Mouse (Mus musculus) hindbrain, embryonic 13.5 days (tissue): Measurements from ENCODE around the gene Ggt7. TPM values are rescaled to one million over a fixed set of nuclear protein-coding genes. Genes with fewer than 3 reads are reported as not detected.
A peak's percentile ranks its signal among the peaks of the same experiment; 100 is the strongest.
"Not testable (repeated sequence)": the region's sequence is repeated elsewhere in the genome, so short reads cannot be mapped to it uniquely, and the experiment has no call there.

Experiments used
- ATAC-seq: fragments of 200-750 bp; cut with Nextera tagmentation; 2 replicates; pipeline ENCODE4 v1.8.0; 2017; ENCODE audit warnings: moderate TSS enrichment; ENCODE audit not compliant: low FRiP score
- H3K27ac ChIP-seq: fragments of 300-500 bp; sonication (generic); 2 replicates; pipeline ENCODE4 v1.5.1; 2015; ENCODE audit warnings: inconsistent platforms, mild to moderate bottlenecking, moderate library complexity
- H3K27me3 ChIP-seq: fragments of 300-500 bp; sonication (generic); 2 replicates; pipeline ENCODE4 v1.6.1; 2015; ENCODE audit warnings: mild to moderate bottlenecking, inconsistent platforms
- H3K36me3 ChIP-seq: fragments of 300-500 bp; sonication (generic); 2 replicates; pipeline ENCODE4 v1.6.1; 2015; ENCODE audit warnings: mild to moderate bottlenecking, inconsistent platforms
- H3K4me1 ChIP-seq: fragments of 300-500 bp; sonication (generic); replicated peaks from 2 replicates; pipeline ENCODE4 v1.6.1; 2015; ENCODE audit warnings: inconsistent platforms
- H3K4me2 ChIP-seq: fragments of 300-500 bp; sonication (generic); 2 replicates; pipeline ENCODE4 v1.6.1; 2015; ENCODE audit warnings: inconsistent platforms, mild to moderate bottlenecking, moderate library complexity
- H3K4me3 ChIP-seq: fragments of 300-500 bp; sonication (generic); 2 replicates; pipeline ENCODE4 v1.5.1; 2015; ENCODE audit warnings: mild to moderate bottlenecking, inconsistent platforms
- H3K9ac ChIP-seq: fragments of 300-500 bp; sonication (generic); 2 replicates; pipeline ENCODE4 v1.6.1; 2015; ENCODE audit warnings: mild to moderate bottlenecking, inconsistent platforms
- H3K9me3 ChIP-seq: fragments of 300-500 bp; sonication (generic); 2 replicates; pipeline ENCODE4 v1.6.1; 2016; ENCODE audit warnings: inconsistent platforms
- WGBS: fragments of 180-500 bp; shearing (Covaris S2); methylation state at CpG from one replicate; pipeline ENCODE4 v1.1.7; 2015; 5-methylcytosine and 5-hydroxymethylcytosine counted together
- polyA plus RNA-seq: library from polyadenylated mRNA; unstranded; fragments of >200 nt; fragmentation: Nextera tagmentation; extraction: Ambion mirVana; gene quantifications from 2 replicates; pipeline ENCODE4 v1.2.1, GENCODE M21; 2015

Gene Ggt7
- polyA plus RNA-seq, 1 experiment from 2014 or later: 66.3 TPM

GRCm38 (mm10) chr2:155504440-155505355 is 13.3 kb downstream of the Ggt7 start:
- 0 out of 2 replicates have a peak overlapping the region, but pooled peaks have one; percentile 14 for H3K9ac ChIP-seq
- no peak overlapping the region for H3K4me3 ChIP-seq
- H3K27ac ChIP-seq: no peak overlapping the region
- H3K36me3 ChIP-seq: peaks cover 63% of the 10 kb centered on the region
- H3K4me1 ChIP-seq: no peaks in the 10 kb centered on the region
- no peaks in the 10 kb centered on the region for H3K27me3 ChIP-seq
- no peak for ATAC-seq
- WGBS: 73% methylated on average over 13 of the region's 13 CpGs
- H3K9me3 ChIP-seq: no peaks in the 10 kb centered on the region
- H3K4me2 ChIP-seq: no peak overlapping the region

- no peak overlapping the region for H3K27ac ChIP-seq
- no peak overlapping the region for H3K9ac ChIP-seq
- WGBS: 85% methylated on average over 7 of the region's 7 CpGs
- no peak for ATAC-seq
- H3K9me3 ChIP-seq: no peaks in the 10 kb centered on the region
- H3K4me1 ChIP-seq: no peaks in the 10 kb centered on the region
- no peak overlapping the region for H3K4me2 ChIP-seq
- no peak overlapping the region for H3K4me3 ChIP-seq
- no peaks in the 10 kb centered on the region for H3K27me3 ChIP-seq
- peaks cover 80% of the 10 kb centered on the region for H3K36me3 ChIP-seq
Observed at GRCm38 (mm10) chr2:155502596-155502995, 15.4 kb downstream of the Ggt7 start.

GRCm38 (mm10) chr2:155490998-155491397 is 27.0 kb downstream of the Ggt7 start:
- 87% methylated on average over 6 of the region's 6 CpGs for WGBS
- H3K36me3 ChIP-seq: peaks cover 69% of the 10 kb centered on the region

GRCm38 (mm10) chr2:155482021-155482420 is 36.0 kb downstream of the Ggt7 start:
- no peaks in the 10 kb centered on the region for H3K27me3 ChIP-seq
- H3K4me1 ChIP-seq: no peaks in the 10 kb centered on the region
- no peak overlapping the region for H3K4me3 ChIP-seq
- H3K27ac ChIP-seq: no peak overlapping the region
- H3K9me3 ChIP-seq: no peaks in the 10 kb centered on the region
- ATAC-seq: no peak
- H3K9ac ChIP-seq: no peak overlapping the region
- H3K4me2 ChIP-seq: no peak overlapping the region
- WGBS: 50% methylated on average over 3 of the region's 3 CpGs
- H3K36me3 ChIP-seq: no peaks in the 10 kb centered on the region

More at GRCm38 (mm10) chr2:155490998-155491397, 27.0 kb downstream of the Ggt7 start:
- Histone ChIP-seq H3K9me3 (no peaks in the 10 kb centered on the region), H3K4me1 (no peaks in the 10 kb centered on the region), H3K4me2 (no peak overlapping the region), H3K9ac (no peak overlapping the region), H3K4me3 (no peak overlapping the region), H3K27ac (no peak overlapping the region), H3K27me3 (no peaks in the 10 kb centered on the region)
- no peak for ATAC-seq

- H3K4me2 ChIP-seq: peak within 1 kb of the TSS; percentile 84
- H3K27ac ChIP-seq: peak within 1 kb of the TSS; percentile 95
- no peaks in the 10 kb centered on the region for H3K36me3 ChIP-seq
- H3K9ac ChIP-seq: peak within 1 kb of the TSS; percentile 96
- under 1% methylated on average over 51 of the region's 72 CpGs for WGBS
- H3K9me3 ChIP-seq: no peaks in the 10 kb centered on the region
- peak; percentile 88 for ATAC-seq
- H3K4me3 ChIP-seq: peak within 1 kb of the TSS; percentile 88
- peaks cover 37% of the 10 kb centered on the region for H3K4me1 ChIP-seq
- H3K27me3 ChIP-seq: no peaks in the 10 kb centered on the region
Observed at GRCm38 (mm10) chr2:155473570-155474088, 44.4 kb downstream of the Ggt7 start, which contains the start of gene Ncoa6. TSS of gene Ncoa6 (minus strand) at chr2:155473894.

- WGBS: under 1% methylated on average over 52 of the region's 71 CpGs
- Histone ChIP-seq H3K27ac (peak overlapping the region; percentile 95), H3K36me3 (no peaks in the 10 kb centered on the region), H3K4me3 (peak overlapping the region; percentile 88), H3K9ac (peak overlapping the region; percentile 96), H3K9me3 (no peaks in the 10 kb centered on the region), H3K4me2 (peak overlapping the region; percentile 84), H3K4me1 (peaks cover 37% of the 10 kb centered on the region), H3K27me3 (no peaks in the 10 kb centered on the region)
- ATAC-seq: peak; percentile 70
Observed at GRCm38 (mm10) chr2:155472671-155473569, 45.1 kb downstream of the Ggt7 start.

GRCm38 (mm10) chr2:155466861-155467260 is 51.2 kb downstream of the Ggt7 start:
- H3K4me1 ChIP-seq: peaks cover 22% of the 10 kb centered on the region
- no peak for ATAC-seq
- H3K36me3 ChIP-seq: no peaks in the 10 kb centered on the region
- H3K4me2 ChIP-seq: no peak overlapping the region
- H3K27ac ChIP-seq: no peak overlapping the region
- no peak overlapping the region for H3K4me3 ChIP-seq
- H3K9me3 ChIP-seq: no peaks in the 10 kb centered on the region
- WGBS: 94% methylated on average over 1 of the region's 1 CpGs
- H3K9ac ChIP-seq: no peak overlapping the region
- no peaks in the 10 kb centered on the region for H3K27me3 ChIP-seq

GRCm38 (mm10) chr2:155453591-155453990 is 64.4 kb downstream of the Ggt7 start:
- H3K4me3 ChIP-seq: no peak overlapping the region
- 85% methylated on average over 7 of the region's 7 CpGs for WGBS
- H3K4me1 ChIP-seq: no peaks in the 10 kb centered on the region
- no peak overlapping the region for H3K9ac ChIP-seq
- no peaks in the 10 kb centered on the region for H3K9me3 ChIP-seq
- peaks cover 14% of the 10 kb centered on the region for H3K36me3 ChIP-seq
- no peaks in the 10 kb centered on the region for H3K27me3 ChIP-seq
- no peak for ATAC-seq
- H3K4me2 ChIP-seq: no peak overlapping the region
- no peak overlapping the region for H3K27ac ChIP-seq

GRCm38 (mm10) chr2:155451256-155451655 is 66.8 kb downstream of the Ggt7 start:
- Histone ChIP-seq H3K4me3 (no peak overlapping the region), H3K4me1 (no peaks in the 10 kb centered on the region), H3K4me2 (no peak overlapping the region), H3K9me3 (no peaks in the 10 kb centered on the region), H3K9ac (no peak overlapping the region), H3K27ac (no peak overlapping the region), H3K36me3 (peaks cover 11% of the 10 kb centered on the region), H3K27me3 (no peaks in the 10 kb centered on the region)
- ATAC-seq: no peak
- WGBS: 83% methylated on average over 5 of the region's 5 CpGs

- ATAC-seq, H3K27ac ChIP-seq, H3K9ac ChIP-seq, H3K4me1 ChIP-seq, H3K27me3 ChIP-seq, H3K36me3 ChIP-seq, H3K4me2 ChIP-seq, H3K9me3 ChIP-seq, H3K4me3 ChIP-seq: not testable (repeated sequence)
- WGBS: 100% methylated on average over 1 of the region's 1 CpGs
Observed at GRCm38 (mm10) chr2:155447906-155448305, 70.1 kb downstream of the Ggt7 start.

- Histone ChIP-seq H3K4me2 (no peak overlapping the region), H3K9me3 (no peaks in the 10 kb centered on the region), H3K4me1 (peaks cover 9% of the 10 kb centered on the region), H3K27me3 (no peaks in the 10 kb centered on the region), H3K4me3 (no peak overlapping the region), H3K27ac (no peak overlapping the region), H3K9ac (no peak overlapping the region), H3K36me3 (peaks cover 5% of the 10 kb centered on the region; the same call in 1 of the 2 replicates)
- 58% methylated on average over 2 of the region's 2 CpGs for WGBS
- ATAC-seq: no peak
Observed at GRCm38 (mm10) chr2:155443446-155443845, 74.6 kb downstream of the Ggt7 start.

GRCm38 (mm10) chr2:155442916-155443315 is 75.1 kb downstream of the Ggt7 start:
- Histone ChIP-seq H3K9me3 (no peaks in the 10 kb centered on the region), H3K4me3 (no peak overlapping the region), H3K27ac (no peak overlapping the region), H3K9ac (no peak overlapping the region), H3K4me1 (peaks cover 9% of the 10 kb centered on the region), H3K36me3 (peaks cover 5% of the 10 kb centered on the region; the same call in 1 of the 2 replicates), H3K27me3 (no peaks in the 10 kb centered on the region), H3K4me2 (no peak overlapping the region)
- ATAC-seq: no peak
- whole genome bisulfite sequencing: 85% methylated on average over 4 of the region's 4 CpGs
